Mouse (Mus musculus): ENCODE data around the gene Fabp7. TPM values are rescaled to one million over a fixed set of nuclear protein-coding genes. Genes with fewer than 3 reads are reported as not detected.

Gene Fabp7
- polyA plus RNA-seq, 1 experiment from 2014 or later, result 2.1 TPM

DNA sequence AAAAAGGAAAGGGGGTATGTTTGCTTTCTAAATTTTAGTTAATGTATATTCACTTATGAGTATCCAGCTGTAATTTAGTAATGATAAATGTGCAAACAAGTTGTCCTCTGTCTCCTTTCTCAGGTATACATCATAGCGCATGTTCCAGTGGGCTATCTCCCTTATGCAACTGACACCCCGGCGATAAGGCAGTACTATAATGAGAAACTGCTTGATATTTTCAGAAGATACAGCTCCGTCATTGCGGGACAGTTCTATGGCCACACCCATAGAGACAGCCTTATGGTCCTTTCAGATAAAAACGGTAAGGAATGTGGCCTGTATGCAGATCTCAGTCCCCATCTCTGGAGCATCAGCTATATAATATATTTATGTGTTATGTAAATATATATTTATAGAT lies 23.1 kb downstream of the Fabp7 start:
- peak; percentile 66 for DNase-seq
- no peak overlapping the region for H3K9ac ChIP-seq
- H3K4me2 ChIP-seq, result peak overlapping the region; percentile 26; the same call in 1 of the 2 replicates
- H3K4me3 ChIP-seq (replicated peaks), result no peak overlapping the region
- no peaks in the 10 kb centered on the region for H3K36me3 ChIP-seq
- H3K4me1 ChIP-seq (replicated peaks), result peaks cover 28% of the 10 kb centered on the region
- 25% methylated on average over 6 of the region's 6 CpGs for WGBS (ENCODE audit: insufficient replicate concordance)
- H3K27ac ChIP-seq, result no peak overlapping the region
- no peaks in the 10 kb centered on the region for H3K9me3 ChIP-seq (replicated peaks)
- ATAC-seq (ENCODE audit: low read depth), result peak; percentile 99
- no peaks in the 10 kb centered on the region for H3K27me3 ChIP-seq

DNA sequence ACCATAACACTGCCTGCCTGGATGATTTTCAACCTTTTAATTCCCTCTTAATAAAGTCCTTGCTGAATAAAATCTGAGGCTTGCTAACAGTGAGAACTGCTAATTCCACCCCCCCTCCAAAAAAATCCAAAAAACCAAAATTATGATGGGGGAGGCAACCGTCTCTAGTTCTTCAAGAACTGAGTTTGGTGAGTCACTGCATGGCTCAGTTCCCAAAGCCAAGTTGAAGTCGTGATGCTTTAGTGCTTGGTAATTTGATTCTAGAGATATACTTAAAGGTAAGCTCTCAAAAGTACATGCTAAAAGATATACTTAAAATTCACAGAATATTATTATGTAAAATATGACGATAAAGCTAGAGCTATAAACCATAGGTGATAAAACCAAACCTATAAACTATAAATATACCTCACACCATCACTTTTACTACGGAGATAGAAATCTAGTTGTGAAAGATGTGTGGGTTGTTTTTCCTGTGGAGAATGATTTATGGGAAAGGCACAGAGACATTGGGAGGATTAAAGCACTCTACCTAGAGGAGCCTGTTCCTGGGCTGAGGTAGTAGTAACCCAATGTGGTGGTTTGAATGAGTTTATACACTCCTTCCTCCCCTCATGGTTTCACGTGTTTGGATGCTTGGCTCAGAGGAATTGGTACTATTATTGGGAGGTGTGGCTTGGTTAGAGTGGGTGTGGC lies 27.6 kb downstream of the Fabp7 start:
- Histone ChIP-seq H3K4me2 (no peak overlapping the region), H3K9me3 (replicated peaks) (no peaks in the 10 kb centered on the region), H3K27ac (no peak overlapping the region), H3K9ac (no peak overlapping the region), H3K4me1 (replicated peaks) (peaks cover 9% of the 10 kb centered on the region), H3K4me3 (replicated peaks) (no peak overlapping the region), H3K36me3 (no peaks in the 10 kb centered on the region), H3K27me3 (no peaks in the 10 kb centered on the region)
- DNase-seq (no peak), ATAC-seq (ENCODE audit: low read depth) (no peak)
- WGBS (ENCODE audit: insufficient replicate concordance), result 61% methylated on average over 5 of the region's 5 CpGs

DNA sequence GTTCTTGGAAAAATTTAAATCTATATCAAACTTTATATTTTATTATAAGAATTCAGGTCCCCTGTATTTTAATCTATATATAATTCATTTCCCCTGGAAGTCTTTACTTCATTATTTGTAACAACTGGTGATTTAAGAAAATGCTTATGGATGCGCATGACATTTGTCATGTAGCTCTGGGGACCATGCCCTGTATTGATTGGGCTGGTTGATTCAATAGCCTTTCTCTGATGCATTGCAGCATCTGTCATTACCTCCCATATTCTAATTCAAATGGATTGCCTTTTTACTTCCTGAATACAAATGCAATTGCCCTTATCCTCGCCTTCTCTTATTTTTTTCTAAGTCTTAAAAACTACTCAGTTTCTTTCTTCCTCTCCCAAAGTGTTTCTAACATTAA lies 29.6 kb downstream of the Fabp7 start:
- no peak overlapping the region for H3K27ac ChIP-seq
- no peak overlapping the region for H3K4me3 ChIP-seq (replicated peaks)
- H3K9ac ChIP-seq, result no peak overlapping the region
- H3K4me1 ChIP-seq (replicated peaks), result peaks cover under 1% of the 10 kb centered on the region
- H3K4me2 ChIP-seq, result no peak overlapping the region
- H3K9me3 ChIP-seq (replicated peaks), result no peaks in the 10 kb centered on the region
- no peaks in the 10 kb centered on the region for H3K27me3 ChIP-seq
- DNase-seq, result no peak
- H3K36me3 ChIP-seq, result no peaks in the 10 kb centered on the region
- no peak for ATAC-seq (ENCODE audit: low read depth)
- 78% methylated on average over 2 of the region's 2 CpGs for WGBS (ENCODE audit: insufficient replicate concordance)

DNA sequence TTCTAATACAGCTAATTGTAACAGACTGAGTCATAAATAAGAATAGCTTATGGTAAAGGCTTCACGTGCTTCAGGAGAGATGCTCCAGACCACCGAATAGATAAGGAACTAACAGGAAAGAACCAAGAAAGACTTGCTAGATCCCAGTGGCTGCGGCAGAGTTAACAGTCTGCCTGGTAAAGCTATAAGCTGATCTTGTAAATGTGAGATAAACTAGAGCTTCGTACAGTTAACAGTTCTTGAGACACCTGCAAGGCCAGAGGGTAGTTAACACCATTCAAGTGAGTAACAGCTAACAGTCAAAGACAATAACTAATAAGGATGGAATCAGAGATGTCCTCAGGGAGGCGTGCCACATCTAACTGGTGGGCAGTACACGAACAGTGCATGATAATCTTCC lies 31.2 kb downstream of the Fabp7 start:
- Histone ChIP-seq H3K9ac (no peak overlapping the region), H3K9me3 (replicated peaks) (no peaks in the 10 kb centered on the region), H3K4me2 (no peak overlapping the region), H3K36me3 (no peaks in the 10 kb centered on the region), H3K4me3 (replicated peaks) (no peak overlapping the region), H3K4me1 (replicated peaks) (no peaks in the 10 kb centered on the region), H3K27ac (no peak overlapping the region), H3K27me3 (no peaks in the 10 kb centered on the region)
- no peak for DNase-seq
- WGBS (ENCODE audit: insufficient replicate concordance), result 42% methylated on average over 6 of the region's 6 CpGs
- ATAC-seq (ENCODE audit: low read depth), result peak; percentile 57

DNA sequence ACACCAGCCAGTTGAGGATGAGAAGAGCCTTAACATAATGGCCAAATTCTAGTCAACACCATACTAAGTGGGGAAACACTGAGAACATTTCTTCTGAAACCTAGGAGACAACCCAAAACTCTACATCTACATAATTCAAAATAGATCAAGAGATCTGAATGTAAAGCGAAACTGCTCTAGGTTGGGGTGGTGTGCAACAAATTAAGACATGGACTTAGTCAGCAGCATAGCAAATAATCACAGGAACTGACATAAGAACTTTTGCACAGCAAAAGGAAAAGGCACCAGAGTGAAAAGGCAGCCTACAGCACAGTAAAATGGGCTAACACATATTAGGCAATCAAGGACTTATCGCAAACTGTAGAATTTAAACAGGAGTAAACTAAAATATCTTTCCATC lies 34.5 kb downstream of the Fabp7 start:
- ATAC-seq (ENCODE audit: low read depth), result no peak
- H3K9me3 ChIP-seq (replicated peaks), result no peaks in the 10 kb centered on the region
- no peak overlapping the region for H3K4me2 ChIP-seq
- no peak overlapping the region for H3K9ac ChIP-seq
- H3K4me1 ChIP-seq (replicated peaks), result no peaks in the 10 kb centered on the region
- WGBS (ENCODE audit: insufficient replicate concordance), result 85% methylated on average over 2 of the region's 2 CpGs
- no peaks in the 10 kb centered on the region for H3K27me3 ChIP-seq
- H3K27ac ChIP-seq, result no peak overlapping the region
- H3K4me3 ChIP-seq (replicated peaks), result no peak overlapping the region
- H3K36me3 ChIP-seq, result no peaks in the 10 kb centered on the region
- no peak for DNase-seq

DNA sequence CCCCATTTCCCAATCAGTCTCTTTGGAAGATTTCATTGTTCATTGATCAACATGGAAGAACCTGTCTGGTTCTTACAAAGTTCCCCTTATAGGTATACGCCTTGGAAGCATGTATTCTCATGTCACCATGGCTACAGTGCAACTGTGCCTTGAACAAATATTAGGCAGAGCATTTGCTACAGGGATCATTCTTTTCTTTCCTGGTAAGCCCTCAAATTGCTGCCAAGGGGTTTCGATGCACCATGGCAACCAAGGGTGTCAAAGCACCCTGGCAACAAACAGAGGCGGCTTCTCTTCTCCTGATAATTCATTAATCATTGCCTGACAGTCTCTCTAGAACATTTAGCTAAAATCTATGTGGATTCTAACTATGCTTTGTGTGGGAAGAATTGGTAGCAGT lies 37.8 kb downstream of the Fabp7 start:
- 47% methylated on average over 3 of the region's 3 CpGs for WGBS (ENCODE audit: insufficient replicate concordance)
- no peaks in the 10 kb centered on the region for H3K36me3 ChIP-seq
- ATAC-seq (ENCODE audit: low read depth) (no peak), DNase-seq (no peak)
- H3K27me3 ChIP-seq, result no peaks in the 10 kb centered on the region
- H3K4me2 ChIP-seq, result no peak overlapping the region
- H3K9ac ChIP-seq, result no peak overlapping the region
- no peaks in the 10 kb centered on the region for H3K4me1 ChIP-seq (replicated peaks)
- H3K27ac ChIP-seq, result no peak overlapping the region
- H3K4me3 ChIP-seq (replicated peaks), result no peak overlapping the region
- no peaks in the 10 kb centered on the region for H3K9me3 ChIP-seq (replicated peaks)

DNA sequence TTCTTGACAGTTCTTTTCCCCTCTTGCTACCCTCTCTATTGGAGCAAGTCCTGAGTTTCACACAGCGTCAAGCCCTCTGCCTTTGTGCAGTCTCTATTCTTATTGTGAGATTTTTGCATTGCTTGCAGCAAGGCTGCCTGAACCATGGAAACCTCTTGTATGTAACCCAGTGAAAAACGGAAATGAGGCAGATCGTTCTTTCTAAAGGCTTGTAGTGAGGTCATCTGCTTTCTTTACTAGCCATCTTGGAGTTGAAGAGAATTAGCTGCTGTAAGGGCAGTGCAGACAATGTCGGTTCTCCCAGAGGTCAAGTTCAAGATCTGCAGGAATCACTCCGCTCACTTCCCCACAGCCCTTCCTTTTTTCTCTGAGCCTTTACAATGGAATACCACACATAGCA lies 44.0 kb downstream of the Fabp7 start:
- ATAC-seq (ENCODE audit: low read depth), result no peak

DNA sequence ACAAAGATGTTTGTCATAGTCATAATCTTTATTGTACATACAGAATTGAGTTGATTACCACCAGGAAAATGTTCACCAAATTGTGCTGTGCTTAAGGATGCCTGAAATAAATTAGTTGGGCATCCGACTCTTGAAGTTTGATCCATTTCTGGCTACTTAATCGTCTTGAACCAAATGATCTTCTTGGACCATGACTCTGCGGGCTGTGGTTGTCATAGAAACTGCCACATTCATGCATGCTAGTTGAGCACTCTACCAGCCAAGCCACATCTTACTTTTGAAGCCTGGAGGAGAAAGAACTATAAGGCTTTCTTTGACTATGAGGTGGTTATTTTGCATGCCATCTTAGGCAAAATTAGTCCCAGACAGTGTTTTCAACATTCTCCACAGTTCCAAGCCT lies 44.9 kb downstream of the Fabp7 start:
- Histone ChIP-seq H3K4me2 (no peak overlapping the region), H3K27ac (no peak overlapping the region), H3K27me3 (no peaks in the 10 kb centered on the region), H3K4me1 (replicated peaks) (no peaks in the 10 kb centered on the region), H3K36me3 (no peaks in the 10 kb centered on the region), H3K9ac (no peak overlapping the region), H3K4me3 (replicated peaks) (no peak overlapping the region), H3K9me3 (replicated peaks) (no peaks in the 10 kb centered on the region)
- no peak for ATAC-seq (ENCODE audit: low read depth)
- no peak for DNase-seq
- WGBS (ENCODE audit: insufficient replicate concordance), result 68% methylated on average over 3 of the region's 3 CpGs

More for the DNA sequence above, 44.0 kb downstream of the Fabp7 start:
- Histone ChIP-seq H3K9ac (no peak overlapping the region), H3K4me1 (replicated peaks) (no peaks in the 10 kb centered on the region), H3K9me3 (replicated peaks) (no peaks in the 10 kb centered on the region), H3K4me2 (no peak overlapping the region), H3K36me3 (no peaks in the 10 kb centered on the region), H3K27me3 (no peaks in the 10 kb centered on the region), H3K27ac (no peak overlapping the region), H3K4me3 (replicated peaks) (no peak overlapping the region)
- WGBS (ENCODE audit: insufficient replicate concordance), result 58% methylated on average over 5 of the region's 5 CpGs
- no peak for DNase-seq

DNA sequence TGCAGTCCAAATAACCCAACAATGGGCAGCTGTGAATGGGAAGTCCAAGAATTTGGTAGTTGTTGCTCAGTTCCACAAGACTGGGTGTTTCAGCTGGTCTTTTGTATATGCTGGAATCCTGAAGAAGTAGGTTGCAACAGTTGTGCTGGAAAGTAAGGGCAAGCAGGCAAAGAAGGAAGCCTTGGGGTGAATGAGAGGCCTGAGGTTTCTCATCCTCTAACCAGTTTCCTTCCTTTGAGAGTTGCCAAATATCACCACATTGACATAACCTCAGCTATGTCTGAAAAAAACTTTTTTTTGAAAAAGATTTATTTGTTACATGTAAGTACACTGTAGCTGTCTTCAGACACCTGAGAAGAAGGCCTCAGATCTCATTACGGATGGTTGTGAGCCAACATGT lies 50.4 kb downstream of the Fabp7 start:
- Histone ChIP-seq H3K9ac (no peak overlapping the region), H3K36me3 (no peaks in the 10 kb centered on the region), H3K27ac (no peak overlapping the region), H3K4me1 (replicated peaks) (no peaks in the 10 kb centered on the region), H3K4me2 (no peak overlapping the region), H3K27me3 (no peaks in the 10 kb centered on the region), H3K9me3 (replicated peaks) (no peaks in the 10 kb centered on the region), H3K4me3 (replicated peaks) (no peak overlapping the region)
- no peak for ATAC-seq (ENCODE audit: low read depth)
- DNase-seq, result no peak
- 68% methylated on average over 1 of the region's 1 CpGs for WGBS (ENCODE audit: insufficient replicate concordance)

DNA sequence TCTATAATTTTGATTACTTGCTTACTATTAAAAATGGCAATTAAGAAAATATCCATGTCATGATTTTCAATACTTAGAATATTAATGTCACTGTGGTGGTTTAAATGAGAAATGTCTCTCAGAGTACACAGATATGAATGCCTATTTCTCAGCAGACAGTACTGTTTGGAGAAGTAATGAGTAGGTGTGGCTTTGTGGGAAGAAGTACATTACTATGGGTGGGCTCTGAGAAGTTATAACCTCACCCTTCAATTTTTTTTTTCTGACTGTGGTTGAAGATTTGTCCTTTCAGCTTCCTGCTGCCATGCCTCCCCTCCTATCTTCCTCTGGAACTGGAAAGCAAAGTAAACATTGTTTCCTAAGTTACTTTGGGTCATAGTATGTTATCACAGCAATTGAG lies 51.3 kb downstream of the Fabp7 start:
- H3K36me3 ChIP-seq, result no peaks in the 10 kb centered on the region
- no peaks in the 10 kb centered on the region for H3K27me3 ChIP-seq
- ATAC-seq (ENCODE audit: low read depth) (no peak), DNase-seq (no peak)
- H3K9ac ChIP-seq, result no peak overlapping the region
- no peak overlapping the region for H3K4me3 ChIP-seq (replicated peaks)
- H3K9me3 ChIP-seq (replicated peaks), result no peaks in the 10 kb centered on the region
- no peaks in the 10 kb centered on the region for H3K4me1 ChIP-seq (replicated peaks)
- no peak overlapping the region for H3K27ac ChIP-seq
- no peak overlapping the region for H3K4me2 ChIP-seq
